Mouse (Mus musculus) limb, embryonic 14.5 days (tissue): ENCODE measurements at regions not wholly inside any gene's neighbourhood (a gene's known extent, or its start where the extent isn't known, plus 50 kb on each side); places are given as distances from the start of the nearest gene placed in this dataset.

Experiments
- ATAC-seq: fragments of 200-750 bp; cut with Nextera tagmentation; 2 replicates; pipeline ENCODE4 v1.8.0; 2017; ENCODE audit warnings: low read depth, moderate number of reproducible peaks, moderate TSS enrichment; ENCODE audit not compliant: low FRiP score
- DNase-seq: peaks from one replicate; pipeline ENCODE4 v3.0.0-alpha.2; 2015; ENCODE audit warnings: low spot score
- H3K27ac ChIP-seq: fragments of 300-500 bp; sonication (generic); replicated peaks from 2 replicates; pipeline ENCODE4 v1.5.1; 2014; ENCODE audit warnings: low read depth, mild to moderate bottlenecking, low read length, moderate library complexity, mixed read lengths
- H3K27me3 ChIP-seq: fragments of 300-500 bp; sonication (generic); 2 replicates; pipeline ENCODE4 v1.6.1; 2014; ENCODE audit warnings: low read length, mixed read lengths; ENCODE audit not compliant: control insufficient read depth, insufficient read depth
- H3K36me3 ChIP-seq: fragments of 300-500 bp; sonication (generic); 2 replicates; pipeline ENCODE4 v1.6.1; 2014; ENCODE audit warnings: mild to moderate bottlenecking, low read length, moderate library complexity, mixed read lengths; ENCODE audit not compliant: control insufficient read depth, insufficient read depth
- H3K4me1 ChIP-seq: fragments of 300-500 bp; sonication (generic); 2 replicates; pipeline ENCODE4 v1.6.1; 2014; ENCODE audit warnings: antibody characterized with exemption, low read length, mixed read lengths; ENCODE audit not compliant: control insufficient read depth, insufficient read depth
- H3K4me2 ChIP-seq: fragments of 300-500 bp; sonication (generic); replicated peaks from 2 replicates; pipeline ENCODE4 v1.6.1; 2014; ENCODE audit warnings: low read depth, mild to moderate bottlenecking, low read length, moderate library complexity; ENCODE audit not compliant: severe bottlenecking
- H3K4me3 ChIP-seq: fragments of 300-500 bp; sonication (generic); replicated peaks from 2 replicates; pipeline ENCODE4 v1.5.1; 2014; ENCODE audit warnings: low read length
- H3K9ac ChIP-seq: fragments of 300-500 bp; sonication (generic); 2 replicates; pipeline ENCODE4 v1.6.1; 2014; ENCODE audit warnings: mild to moderate bottlenecking, low read depth, low read length, moderate library complexity; ENCODE audit not compliant: severe bottlenecking
- H3K9me3 ChIP-seq: fragments of 300-500 bp; sonication (generic); 2 replicates; pipeline ENCODE4 v1.6.1; 2016; ENCODE audit warnings: low read length; ENCODE audit not compliant: control insufficient read depth
- POLR2A ChIP-seq: fragments of 200-500 bp; IDR thresholded peaks from 2 replicates; pipeline ENCODE4 v1.8.0; 2012; ENCODE audit warnings: inconsistent platforms, mild to moderate bottlenecking, moderate library complexity, borderline replicate concordance; ENCODE audit not compliant: insufficient read depth, insufficient read length; ENCODE audit errors: extremely low read depth
- WGBS: fragments of 180-500 bp; shearing (Covaris S2); extraction: QIAGEN DNeasy Blood & Tissue Kit; methylation state at CpG from one replicate; pipeline ENCODE4 v1.1.7; 2014; 5-methylcytosine and 5-hydroxymethylcytosine counted together

DNA sequence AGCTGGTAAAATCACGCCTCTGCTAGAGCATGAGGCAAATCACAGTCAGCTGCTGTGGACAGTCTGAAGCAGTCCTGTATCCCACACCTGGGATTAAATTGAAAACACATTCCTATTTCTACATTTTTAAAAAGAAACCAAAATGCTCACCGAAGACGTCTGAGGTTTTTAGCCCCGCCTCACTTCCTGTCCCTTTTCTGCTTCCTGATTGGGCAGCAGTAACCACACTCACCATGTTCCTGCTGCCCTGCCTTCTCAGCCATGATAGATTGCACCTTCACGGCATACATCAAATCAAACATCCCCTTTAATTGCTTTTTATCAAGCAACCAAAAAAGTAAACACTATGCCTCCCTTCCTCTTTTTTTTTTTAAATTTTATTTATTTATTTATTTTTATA, 150.1 kb upstream of the Jarid2 start:
- Histone ChIP-seq H3K4me1 (peaks cover 26% of the 10 kb centered on the region), H3K27ac (no peak overlapping the region), H3K4me3 (no peak overlapping the region), H3K36me3 (no peaks in the 10 kb centered on the region), H3K4me2 (no peak overlapping the region), H3K9me3 (peaks cover 8% of the 10 kb centered on the region; the same call in 1 of the 2 replicates), H3K27me3 (no peaks in the 10 kb centered on the region), H3K9ac (no peak overlapping the region)
- WGBS: 78% methylated on average over 5 of the region's 5 CpGs
- ATAC-seq (no peak), DNase-seq (no peak)
- TF ChIP-seq POLR2A: no peak

DNA sequence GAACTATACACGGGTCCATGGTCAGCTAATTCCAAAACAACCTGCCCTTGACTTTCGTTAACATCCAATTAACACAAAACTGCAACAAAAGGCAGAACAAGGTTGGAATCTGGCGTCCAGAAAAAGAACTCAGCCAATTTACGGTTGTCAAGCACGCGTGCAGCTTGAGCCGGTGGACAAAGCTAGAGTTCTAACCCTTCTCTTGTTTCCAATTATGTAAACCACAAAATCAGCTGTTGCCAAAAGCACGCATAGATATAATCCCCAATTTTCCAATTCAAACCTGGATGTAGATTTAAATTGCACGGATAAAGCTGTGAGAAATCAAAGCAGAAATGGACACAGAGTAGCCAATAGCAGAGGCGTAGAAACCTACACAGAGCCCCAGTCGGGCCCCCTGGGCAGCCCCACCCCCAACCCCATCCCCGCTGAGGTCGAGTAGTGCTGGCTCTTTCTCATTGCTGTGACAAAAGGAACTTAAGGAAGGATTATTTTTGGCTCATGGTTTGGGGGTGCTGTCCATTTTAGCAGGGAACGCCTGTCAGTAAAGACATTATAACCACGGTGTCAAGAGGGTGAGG, 149.0 kb upstream of the Jarid2 start:
- ATAC-seq: no peak
- TF ChIP-seq POLR2A: no peak
- Histone ChIP-seq H3K9ac (0 out of 2 replicates have a peak overlapping the region, but pooled peaks have one; percentile 5), H3K27me3 (no peaks in the 10 kb centered on the region), H3K4me1 (peaks cover 28% of the 10 kb centered on the region), H3K27ac (no peak overlapping the region), H3K4me2 (peak overlapping the region; percentile 22), H3K4me3 (no peak overlapping the region), H3K36me3 (no peaks in the 10 kb centered on the region), H3K9me3 (peaks cover 8% of the 10 kb centered on the region; the same call in 1 of the 2 replicates)
- DNase-seq: no peak
- WGBS: 27% methylated on average over 15 of the region's 15 CpGs

DNA sequence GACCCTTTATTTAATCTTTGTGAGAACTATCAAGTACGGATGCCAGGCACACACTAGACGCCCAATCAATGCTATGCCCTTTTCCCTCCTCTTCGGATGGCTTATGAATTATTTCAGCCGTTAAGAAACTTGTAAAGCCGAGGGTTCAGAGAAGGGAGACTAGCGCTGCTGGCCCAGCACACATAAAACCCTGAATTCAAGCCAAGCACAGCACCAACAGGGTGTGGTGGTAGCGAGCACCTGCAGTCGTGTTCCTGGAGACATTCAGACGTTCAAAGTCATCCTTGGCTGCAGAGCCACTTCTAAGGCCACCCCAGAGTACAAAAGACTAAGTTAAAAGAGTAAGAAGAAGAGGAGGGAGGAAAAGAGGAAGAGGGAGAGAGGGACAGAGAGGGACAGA, 148.5 kb upstream of the Jarid2 start:
- 18% methylated on average over 9 of the region's 9 CpGs for WGBS
- H3K9me3 ChIP-seq: peaks cover 8% of the 10 kb centered on the region; the same call in 1 of the 2 replicates
- H3K36me3 ChIP-seq: no peaks in the 10 kb centered on the region
- H3K9ac ChIP-seq: 0 out of 2 replicates have a peak overlapping the region, but pooled peaks have one; percentile 5
- DNase-seq: no peak
- no peak overlapping the region for H3K27ac ChIP-seq
- H3K4me1 ChIP-seq: peaks cover 28% of the 10 kb centered on the region
- H3K27me3 ChIP-seq: no peaks in the 10 kb centered on the region
- no peak overlapping the region for H3K4me3 ChIP-seq
- H3K4me2 ChIP-seq: peak overlapping the region; percentile 22
- ATAC-seq: no peak
- TF ChIP-seq POLR2A: no peak

DNA sequence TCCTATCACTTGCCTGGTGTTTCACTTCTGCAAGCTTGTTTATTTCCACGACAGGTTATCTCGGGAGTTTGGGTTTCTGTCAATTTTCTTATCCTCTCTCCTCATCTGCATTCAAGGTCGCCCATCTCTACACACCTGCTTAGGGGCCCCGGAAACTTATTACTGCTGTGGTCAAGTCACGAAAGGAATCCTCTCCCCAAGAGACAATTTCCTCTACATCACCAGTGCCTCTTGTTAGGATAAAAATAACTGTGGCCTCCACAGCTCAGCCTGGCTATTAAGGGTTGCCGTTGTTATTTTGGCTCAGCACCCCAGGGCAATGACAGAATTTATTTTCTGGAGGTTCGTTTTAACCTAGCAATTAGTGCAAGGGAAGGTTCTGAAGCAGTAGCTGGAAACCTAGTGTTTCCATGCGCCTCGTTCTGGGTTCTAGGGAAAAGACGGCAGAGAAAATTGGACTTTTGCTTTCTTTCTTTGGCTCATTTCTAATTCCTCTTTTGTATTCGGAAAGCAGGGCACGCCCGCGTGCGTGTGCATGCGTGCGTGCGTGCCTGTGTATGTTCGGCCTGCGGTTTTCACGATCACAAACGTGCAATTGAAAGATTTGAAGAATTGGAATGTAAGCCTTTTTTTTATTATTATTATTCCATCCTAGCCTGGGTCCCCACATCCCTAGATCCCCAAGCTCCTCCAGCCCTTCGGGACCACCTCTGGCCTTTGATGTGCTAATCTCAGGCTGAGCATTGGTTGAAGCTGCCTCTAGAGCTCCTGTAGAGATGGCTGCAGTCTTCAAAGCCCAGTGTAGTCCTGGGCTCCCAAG, 147.1 kb upstream of the Jarid2 start:
- no peaks in the 10 kb centered on the region for H3K36me3 ChIP-seq
- peaks cover 8% of the 10 kb centered on the region; the same call in 1 of the 2 replicates for H3K9me3 ChIP-seq
- H3K4me3 ChIP-seq: no peak overlapping the region
- peak overlapping the region; percentile 12; the same call in 1 of the 2 replicates for H3K9ac ChIP-seq
- H3K27ac ChIP-seq: no peak overlapping the region
- TF ChIP-seq POLR2A: no peak
- no peaks in the 10 kb centered on the region for H3K27me3 ChIP-seq
- DNase-seq (no peak), ATAC-seq (no peak)
- 16% methylated on average over 23 of the region's 23 CpGs for WGBS
- H3K4me2 ChIP-seq: peak overlapping the region; percentile 18; the same call in 1 of the 2 replicates
- H3K4me1 ChIP-seq: peaks cover 28% of the 10 kb centered on the region

DNA sequence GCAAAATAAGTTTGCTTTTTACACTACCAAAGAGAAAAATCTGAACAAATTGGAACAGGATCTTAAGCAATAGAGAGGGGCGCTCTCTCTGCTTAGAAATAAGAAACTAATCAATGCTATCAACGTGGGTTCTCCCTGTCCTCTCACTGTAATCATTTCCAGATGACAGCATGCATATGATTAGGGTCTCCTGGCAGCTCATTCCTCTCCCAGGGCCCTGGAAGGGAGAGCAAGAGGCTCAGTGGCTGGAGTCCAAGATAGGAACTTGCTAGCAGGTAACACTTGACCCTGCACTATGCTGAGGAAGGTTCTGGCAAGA, 146.5 kb upstream of the Jarid2 start:
- no peaks in the 10 kb centered on the region for H3K36me3 ChIP-seq
- peaks cover 28% of the 10 kb centered on the region for H3K4me1 ChIP-seq
- no peak for TF ChIP-seq POLR2A
- H3K4me2 ChIP-seq: peak overlapping the region; percentile 18; the same call in 1 of the 2 replicates
- H3K27me3 ChIP-seq: no peaks in the 10 kb centered on the region
- H3K9ac ChIP-seq: peak overlapping the region; percentile 12; the same call in 1 of the 2 replicates
- 13% methylated on average over 2 of the region's 2 CpGs for whole genome bisulfite sequencing
- ATAC-seq (no peak), DNase-seq (peak; percentile 58)
- H3K9me3 ChIP-seq: peaks cover 8% of the 10 kb centered on the region; the same call in 1 of the 2 replicates
- no peak overlapping the region for H3K4me3 ChIP-seq
- H3K27ac ChIP-seq: no peak overlapping the region
